Mouse (Mus musculus): ENCODE measurements around the gene Sh3bgrl2. TPM values are rescaled to one million over a fixed set of nuclear protein-coding genes. Genes with fewer than 3 reads are reported as not detected.

The Sh3bgrl2 gene
- polyA plus RNA-seq, 1 experiment from 2014 or later: 27.4 TPM

DNA sequence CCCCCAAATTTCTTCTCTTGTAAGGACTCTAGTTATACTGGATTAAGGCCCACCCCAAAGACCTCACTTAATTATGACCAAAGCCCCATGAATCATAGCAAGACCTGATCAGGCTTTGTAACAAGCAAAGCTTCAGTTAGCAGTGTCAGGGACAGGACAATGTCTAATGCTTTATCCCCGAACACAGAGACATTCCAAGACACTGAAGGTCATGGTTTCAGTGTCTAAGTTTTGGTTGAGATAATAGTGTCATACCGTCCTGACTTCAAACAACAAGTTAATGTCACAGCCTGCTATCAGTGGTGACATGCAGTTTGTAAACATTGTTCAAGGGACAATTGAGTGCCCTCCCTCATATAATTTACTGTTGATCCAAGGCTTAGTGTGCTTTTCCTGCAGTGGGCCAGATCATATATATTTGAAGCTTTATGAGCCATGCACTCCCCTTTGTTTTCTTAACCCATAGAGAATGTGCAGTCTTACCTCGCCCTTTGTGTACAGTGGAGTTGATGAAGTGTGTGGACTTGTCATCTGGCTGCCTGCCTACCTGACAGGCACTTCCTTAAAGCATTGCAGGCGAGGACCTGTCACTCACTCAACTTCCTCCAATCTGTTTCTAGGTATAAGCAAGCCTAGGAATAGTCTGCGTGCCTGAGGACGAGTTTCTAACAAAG, 67.9 kb downstream of the Sh3bgrl2 start:
- 32% methylated on average over 6 of the region's 6 CpGs for WGBS
- H3K27me3 ChIP-seq (replicated peaks): no peaks in the 10 kb centered on the region
- no peak overlapping the region for H3K9ac ChIP-seq
- no peaks in the 10 kb centered on the region for H3K9me3 ChIP-seq
- peak; percentile 82 for ATAC-seq (ENCODE audit: insufficient read depth, low FRiP score, low read depth)
- H3K4me2 ChIP-seq: no peak overlapping the region
- H3K4me1 ChIP-seq: no peaks in the 10 kb centered on the region
- no peaks in the 10 kb centered on the region for H3K36me3 ChIP-seq
- H3K27ac ChIP-seq: no peak overlapping the region
- H3K4me3 ChIP-seq (replicated peaks): no peak overlapping the region

DNA sequence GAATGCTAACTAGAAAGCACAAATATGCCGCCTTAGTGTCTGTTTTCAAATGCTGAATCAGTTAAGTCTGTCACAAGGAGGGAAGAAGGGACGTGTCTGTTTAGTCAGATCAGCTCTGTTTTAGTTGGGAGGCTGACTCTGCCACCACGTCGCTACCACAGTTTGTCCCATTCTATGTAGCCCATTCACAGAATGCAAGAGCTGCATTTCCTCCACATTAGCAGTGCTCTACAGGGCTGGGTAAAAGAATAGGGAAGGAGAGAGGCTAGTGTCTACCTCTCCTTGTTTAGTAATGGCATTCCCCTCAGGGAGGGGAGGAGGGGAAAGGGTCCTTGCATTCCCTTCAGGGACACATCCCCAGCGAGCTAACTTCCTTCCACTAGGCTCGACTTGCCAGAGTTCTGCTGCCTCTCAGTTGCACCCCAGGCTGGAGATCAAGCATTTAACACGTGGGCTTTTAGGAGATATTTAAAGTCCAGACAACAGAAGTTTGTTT, 68.5 kb downstream of the Sh3bgrl2 start:
- no peak for ATAC-seq (ENCODE audit: insufficient read depth, low FRiP score, low read depth)
- 23% methylated on average over 7 of the region's 7 CpGs for WGBS
- H3K36me3 ChIP-seq: no peaks in the 10 kb centered on the region
- H3K9me3 ChIP-seq: no peaks in the 10 kb centered on the region
- no peak overlapping the region for H3K4me2 ChIP-seq
- H3K9ac ChIP-seq: no peak overlapping the region
- no peak overlapping the region for H3K4me3 ChIP-seq (replicated peaks)
- no peak overlapping the region for H3K27ac ChIP-seq
- no peaks in the 10 kb centered on the region for H3K4me1 ChIP-seq
- H3K27me3 ChIP-seq (replicated peaks): no peaks in the 10 kb centered on the region

- ATAC-seq (ENCODE audit: insufficient read depth, low FRiP score, low read depth): no peak
- 66% methylated on average over 6 of the region's 6 CpGs for WGBS
Measured at GRCm38 (mm10) chr9:83623455-83623854, 75.3 kb downstream of the Sh3bgrl2 start.

GRCm38 (mm10) chr9:83624193-83624592, 76.1 kb downstream of the Sh3bgrl2 start:
- Histone ChIP-seq H3K27ac (no peak overlapping the region), H3K9ac (no peak overlapping the region), H3K27me3 (replicated peaks) (no peaks in the 10 kb centered on the region), H3K36me3 (no peaks in the 10 kb centered on the region), H3K4me3 (replicated peaks) (no peak overlapping the region), H3K4me1 (no peaks in the 10 kb centered on the region), H3K4me2 (no peak overlapping the region), H3K9me3 (no peaks in the 10 kb centered on the region)
- ATAC-seq (ENCODE audit: insufficient read depth, low FRiP score, low read depth): no peak
- WGBS: 59% methylated on average over 5 of the region's 5 CpGs

More at GRCm38 (mm10) chr9:83623455-83623854, 75.3 kb downstream of the Sh3bgrl2 start:
- Histone ChIP-seq H3K9me3 (no peaks in the 10 kb centered on the region), H3K27ac (no peak overlapping the region), H3K36me3 (no peaks in the 10 kb centered on the region), H3K4me3 (replicated peaks) (no peak overlapping the region), H3K9ac (no peak overlapping the region), H3K4me1 (no peaks in the 10 kb centered on the region), H3K4me2 (no peak overlapping the region), H3K27me3 (replicated peaks) (no peaks in the 10 kb centered on the region)

DNA sequence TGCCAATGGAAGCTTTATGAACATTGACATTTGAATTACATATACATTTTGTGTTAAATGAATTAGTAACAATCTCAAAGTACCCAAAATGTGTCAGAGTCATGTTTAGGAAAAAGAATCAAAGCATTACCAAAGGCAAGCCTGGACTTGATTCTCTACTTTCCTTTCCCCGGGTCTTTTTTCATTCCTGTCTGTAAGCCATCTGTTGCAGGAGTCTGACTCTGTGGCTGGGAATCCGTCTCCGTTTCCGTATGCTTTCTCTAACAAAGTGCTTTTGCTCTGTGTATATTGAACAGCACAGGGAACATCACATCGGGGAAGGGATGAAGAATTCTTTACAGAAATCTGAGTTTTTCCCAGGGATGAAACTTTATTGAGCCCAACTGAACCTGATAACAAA, 77.0 kb downstream of the Sh3bgrl2 start:
- H3K4me1 ChIP-seq: no peaks in the 10 kb centered on the region
- H3K4me3 ChIP-seq (replicated peaks): no peak overlapping the region
- H3K36me3 ChIP-seq: no peaks in the 10 kb centered on the region
- H3K27me3 ChIP-seq (replicated peaks): no peaks in the 10 kb centered on the region
- 48% methylated on average over 5 of the region's 5 CpGs for WGBS
- H3K27ac ChIP-seq: no peak overlapping the region
- no peak for ATAC-seq (ENCODE audit: insufficient read depth, low FRiP score, low read depth)
- no peaks in the 10 kb centered on the region for H3K9me3 ChIP-seq
- no peak overlapping the region for H3K9ac ChIP-seq
- no peak overlapping the region for H3K4me2 ChIP-seq

GRCm38 (mm10) chr9:83628669-83629612, 80.8 kb downstream of the Sh3bgrl2 start:
- Histone ChIP-seq H3K9ac (no peak overlapping the region), H3K9me3 (no peaks in the 10 kb centered on the region), H3K4me3 (replicated peaks) (no peak overlapping the region), H3K4me1 (no peaks in the 10 kb centered on the region), H3K4me2 (no peak overlapping the region), H3K36me3 (no peaks in the 10 kb centered on the region), H3K27me3 (replicated peaks) (no peaks in the 10 kb centered on the region), H3K27ac (no peak overlapping the region)
- WGBS: 47% methylated on average over 19 of the region's 19 CpGs
- peak; percentile 47; the same call in 1 of the 2 replicates for ATAC-seq (ENCODE audit: insufficient read depth, low FRiP score, low read depth)

DNA sequence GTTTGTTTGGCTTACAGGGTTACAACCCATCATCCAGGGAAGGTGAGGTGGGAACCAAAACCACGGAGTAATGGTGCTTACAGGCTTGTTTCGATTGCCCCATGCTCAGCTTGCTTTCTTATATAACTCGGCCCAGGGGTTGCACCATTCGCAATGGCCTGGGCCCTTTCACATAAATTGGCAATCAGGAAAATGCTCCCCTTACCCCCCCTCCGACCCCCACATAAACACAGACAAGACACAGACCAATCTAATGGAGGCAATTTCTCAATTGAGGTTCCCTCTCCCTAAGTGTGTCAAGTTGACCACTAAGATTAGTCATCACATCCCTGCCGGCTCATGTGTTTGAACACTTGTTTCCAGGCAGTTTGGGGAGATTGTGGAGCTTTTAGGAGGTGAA, 82.2 kb downstream of the Sh3bgrl2 start:
- no peak overlapping the region for H3K4me3 ChIP-seq (replicated peaks)
- no peaks in the 10 kb centered on the region for H3K9me3 ChIP-seq
- H3K4me2 ChIP-seq: no peak overlapping the region
- H3K27ac ChIP-seq: no peak overlapping the region
- no peak for ATAC-seq (ENCODE audit: insufficient read depth, low FRiP score, low read depth)
- H3K9ac ChIP-seq: no peak overlapping the region
- H3K36me3 ChIP-seq: no peaks in the 10 kb centered on the region
- no peaks in the 10 kb centered on the region for H3K27me3 ChIP-seq (replicated peaks)
- WGBS: 72% methylated on average over 6 of the region's 6 CpGs
- H3K4me1 ChIP-seq: no peaks in the 10 kb centered on the region

- Histone ChIP-seq H3K27ac (no peak overlapping the region), H3K4me1 (no peaks in the 10 kb centered on the region), H3K4me3 (replicated peaks) (no peak overlapping the region), H3K4me2 (no peak overlapping the region), H3K9me3 (no peaks in the 10 kb centered on the region), H3K27me3 (replicated peaks) (no peaks in the 10 kb centered on the region), H3K9ac (no peak overlapping the region), H3K36me3 (no peaks in the 10 kb centered on the region)
- no peak; the same call in 1 of the 2 replicates for ATAC-seq (ENCODE audit: insufficient read depth, low FRiP score, low read depth)
- 42% methylated on average over 5 of the region's 5 CpGs for WGBS
Measured at GRCm38 (mm10) chr9:83631920-83632319, 83.8 kb downstream of the Sh3bgrl2 start.

DNA sequence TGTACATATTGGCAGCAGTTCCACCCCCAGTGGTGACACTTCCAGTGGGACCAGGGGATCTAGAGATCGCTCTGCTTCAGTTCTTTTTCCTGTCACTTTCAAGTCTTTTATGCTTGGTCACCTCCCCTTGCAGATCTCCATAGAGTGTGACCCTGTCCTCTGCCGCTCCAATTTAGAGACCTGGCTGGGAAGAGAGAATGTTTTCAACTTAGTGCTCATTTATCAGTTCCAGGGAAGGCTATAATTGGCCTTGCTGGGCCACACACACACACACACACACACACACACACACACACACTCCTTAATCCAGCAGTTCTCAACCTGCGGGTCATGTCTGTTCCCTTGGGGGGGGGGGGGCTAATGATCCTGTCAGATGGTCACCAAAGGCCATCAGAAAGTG, 86.6 kb downstream of the Sh3bgrl2 start:
- no peak overlapping the region for H3K9ac ChIP-seq
- no peak overlapping the region for H3K4me2 ChIP-seq
- H3K4me3 ChIP-seq (replicated peaks): no peak overlapping the region
- no peaks in the 10 kb centered on the region for H3K36me3 ChIP-seq
- H3K4me1 ChIP-seq: no peaks in the 10 kb centered on the region
- no peak overlapping the region for H3K27ac ChIP-seq
- WGBS: 69% methylated on average over 3 of the region's 3 CpGs
- no peak for ATAC-seq (ENCODE audit: insufficient read depth, low FRiP score, low read depth)
- H3K27me3 ChIP-seq (replicated peaks): no peaks in the 10 kb centered on the region
- no peaks in the 10 kb centered on the region for H3K9me3 ChIP-seq

- Histone ChIP-seq H3K4me1 (no peaks in the 10 kb centered on the region), H3K4me2 (no peak overlapping the region), H3K27me3 (replicated peaks) (no peaks in the 10 kb centered on the region), H3K36me3 (no peaks in the 10 kb centered on the region), H3K9ac (no peak overlapping the region), H3K4me3 (replicated peaks) (no peak overlapping the region), H3K9me3 (no peaks in the 10 kb centered on the region), H3K27ac (no peak overlapping the region)
- ATAC-seq (ENCODE audit: insufficient read depth, low FRiP score, low read depth): no peak
- 16% methylated on average over 7 of the region's 7 CpGs for WGBS
Measured at GRCm38 (mm10) chr9:83635997-83636396, 87.9 kb downstream of the Sh3bgrl2 start.

DNA sequence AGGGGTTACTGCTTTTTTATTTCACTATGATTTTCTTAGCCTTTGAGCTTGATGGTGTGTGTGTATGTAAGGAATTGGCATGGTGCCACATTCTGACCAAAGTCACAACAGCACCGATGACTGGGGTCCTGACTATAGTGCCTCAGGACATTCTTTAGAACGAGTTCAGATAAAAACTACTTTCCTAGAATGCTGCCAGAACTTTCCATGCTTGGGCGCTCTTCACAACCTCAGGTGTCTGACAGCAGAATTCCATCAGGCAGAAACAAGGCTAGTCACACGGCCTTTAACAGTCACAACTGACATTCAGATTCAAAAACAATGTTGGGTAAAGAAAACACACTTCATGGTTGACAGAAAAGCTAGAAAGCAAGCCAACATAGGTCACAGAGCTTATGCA, 95.0 kb downstream of the Sh3bgrl2 start:
- 45% methylated on average over 4 of the region's 4 CpGs for WGBS
- H3K9me3 ChIP-seq: no peaks in the 10 kb centered on the region
- no peak overlapping the region for H3K4me3 ChIP-seq (replicated peaks)
- H3K9ac ChIP-seq: no peak overlapping the region
- H3K36me3 ChIP-seq: no peaks in the 10 kb centered on the region
- no peak overlapping the region for H3K4me2 ChIP-seq
- no peaks in the 10 kb centered on the region for H3K4me1 ChIP-seq
- ATAC-seq (ENCODE audit: insufficient read depth, low FRiP score, low read depth): 0 out of 2 replicates have a peak, but pooled peaks have one; percentile 18
- no peaks in the 10 kb centered on the region for H3K27me3 ChIP-seq (replicated peaks)
- H3K27ac ChIP-seq: no peak overlapping the region

DNA sequence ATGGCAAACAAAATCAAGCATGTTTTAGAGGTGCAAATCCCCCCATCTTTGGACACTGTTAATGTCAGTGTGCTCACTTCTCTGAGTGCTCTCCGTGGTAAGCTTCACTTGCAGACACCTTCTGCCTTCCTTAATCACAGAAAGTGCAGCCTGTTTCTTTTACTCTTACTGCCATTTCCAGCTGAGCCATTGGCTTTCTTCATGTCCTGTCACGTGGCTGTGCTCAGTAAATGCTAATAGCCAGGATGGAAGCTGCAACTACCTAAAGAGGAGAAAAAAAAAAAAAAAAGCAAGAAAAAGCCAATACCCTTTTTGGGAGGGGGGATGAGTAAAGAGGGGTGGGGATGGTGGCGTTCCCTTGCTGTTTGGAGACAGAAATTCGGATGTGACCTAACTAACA, 95.7 kb downstream of the Sh3bgrl2 start:
- Histone ChIP-seq H3K27ac (no peak overlapping the region), H3K4me1 (no peaks in the 10 kb centered on the region), H3K9ac (no peak overlapping the region), H3K36me3 (no peaks in the 10 kb centered on the region), H3K4me2 (no peak overlapping the region), H3K9me3 (no peaks in the 10 kb centered on the region), H3K27me3 (replicated peaks) (no peaks in the 10 kb centered on the region), H3K4me3 (replicated peaks) (no peak overlapping the region)
- no peak for ATAC-seq (ENCODE audit: insufficient read depth, low FRiP score, low read depth)
- 43% methylated on average over 4 of the region's 4 CpGs for WGBS
